Mouse (Mus musculus) heart, adult 2 months (tissue): Measurements from ENCODE around the gene Il17ra. TPM values are rescaled to one million over a fixed set of nuclear protein-coding genes. Genes with fewer than 3 reads are reported as not detected.

ENCODE experiments used
- DNase-seq, 2 experiments: peaks; one replicate each; pipeline ENCODE4 v3.0.0; 2021
- H3K27ac ChIP-seq: fragments of 200-600 bp; 2 replicates; pipeline ENCODE4 v1.8.1; 2022
- H3K27me3 ChIP-seq: fragments of 200-500 bp; 2 replicates; pipeline ENCODE4 v1.6.1; 2012; ENCODE audit warnings: mild to moderate bottlenecking, low read length, inconsistent platforms, mixed read lengths; ENCODE audit not compliant: control insufficient read depth, insufficient read depth
- H3K36me3 ChIP-seq: fragments of 200-500 bp; 2 replicates; pipeline ENCODE4 v1.6.1; 2012; ENCODE audit warnings: low read length, inconsistent platforms; ENCODE audit not compliant: control insufficient read depth, insufficient read depth
- H3K4me1 ChIP-seq: fragments of 200-500 bp; 2 replicates; pipeline ENCODE4 v1.6.1; 2011; ENCODE audit warnings: low read length; ENCODE audit not compliant: control insufficient read depth, insufficient read depth
- H3K4me3 ChIP-seq: fragments of 200-600 bp; 2 replicates; pipeline ENCODE4 v1.8.1; 2022
- H3K79me2 ChIP-seq: fragments of 200-500 bp; replicated peaks from 2 replicates; pipeline ENCODE4 v1.6.1; 2012; ENCODE audit warnings: mild to moderate bottlenecking, inconsistent platforms, low read length, moderate library complexity, mixed read lengths; ENCODE audit not compliant: control insufficient read depth, insufficient read depth
- H3K9ac ChIP-seq: fragments of 200-500 bp; 2 replicates; pipeline ENCODE4 v1.6.1; 2012; ENCODE audit warnings: low read depth, mild to moderate bottlenecking, control low read depth, inconsistent platforms, low read length, mixed read lengths
- CTCF ChIP-seq: fragments of 200-600 bp; IDR thresholded peaks from 2 replicates; pipeline ENCODE4 v1.8.1; 2022; ENCODE audit warnings: antibody characterized with exemption, mild to moderate bottlenecking, moderate library complexity
- EP300 ChIP-seq: fragments of 200-500 bp; IDR thresholded peaks from 2 replicates; pipeline ENCODE4 v1.6.1; 2011; ENCODE audit warnings: low read depth, low read length, control low read depth; ENCODE audit not compliant: insufficient read depth
- POLR2A ChIP-seq: fragments of 200-500 bp; IDR thresholded peaks from 2 replicates; pipeline ENCODE4 v1.6.1; 2011; ENCODE audit warnings: mild to moderate bottlenecking, low read depth, low read length, control low read depth; ENCODE audit not compliant: insufficient read depth
- WGBS: fragments of 180-500 bp; shearing (Covaris S2); methylation state at CpG from one replicate; pipeline ENCODE4 v1.1.7; 2018; 5-methylcytosine and 5-hydroxymethylcytosine counted together
- intact Hi-C: fragments of 180-260 bp; cut with DNase I; formaldehyde crosslinking; loops from one replicate; pipeline ENCODE4 v1.15.1; 2025
- polyA plus RNA-seq: library from polyadenylated mRNA; depleted of rRNA; stranded (reverse); fragments of >200 nt; gene quantifications from 2 replicates; pipeline ENCODE4 v1.2.3, GENCODE M21; 2012
- total RNA-seq, 2 experiments: library from RNA; stranded (reverse); gene quantifications; 2 replicates each; pipeline ENCODE4 v1.2.3; 2021

The Il17ra gene
- total and polyA plus RNA-seq, 3 experiments = 2.1 to 5.9 (median 2.4) TPM

- Histone ChIP-seq H3K79me2 (no peaks in the 10 kb centered on the region), H3K4me3 (no peak overlapping the region), H3K4me1 (no peaks in the 10 kb centered on the region; the same call in 1 of the 2 replicates), H3K36me3 (no peaks in the 10 kb centered on the region), H3K27ac (no peak overlapping the region), H3K27me3 (peaks cover 20% of the 10 kb centered on the region), H3K9ac (no peak overlapping the region)
- DNase-seq = no peak
- TF ChIP-seq EP300 = no peak
- no peak for TF ChIP-seq CTCF
- TF ChIP-seq POLR2A = no peak
- intact Hi-C loops = no loop called here
- 79% methylated on average over 7 of the region's 7 CpGs for WGBS
Observed at GRCm38 (mm10) chr6:120491064-120491463, 28.0 kb downstream of the Il17ra start.

DNA sequence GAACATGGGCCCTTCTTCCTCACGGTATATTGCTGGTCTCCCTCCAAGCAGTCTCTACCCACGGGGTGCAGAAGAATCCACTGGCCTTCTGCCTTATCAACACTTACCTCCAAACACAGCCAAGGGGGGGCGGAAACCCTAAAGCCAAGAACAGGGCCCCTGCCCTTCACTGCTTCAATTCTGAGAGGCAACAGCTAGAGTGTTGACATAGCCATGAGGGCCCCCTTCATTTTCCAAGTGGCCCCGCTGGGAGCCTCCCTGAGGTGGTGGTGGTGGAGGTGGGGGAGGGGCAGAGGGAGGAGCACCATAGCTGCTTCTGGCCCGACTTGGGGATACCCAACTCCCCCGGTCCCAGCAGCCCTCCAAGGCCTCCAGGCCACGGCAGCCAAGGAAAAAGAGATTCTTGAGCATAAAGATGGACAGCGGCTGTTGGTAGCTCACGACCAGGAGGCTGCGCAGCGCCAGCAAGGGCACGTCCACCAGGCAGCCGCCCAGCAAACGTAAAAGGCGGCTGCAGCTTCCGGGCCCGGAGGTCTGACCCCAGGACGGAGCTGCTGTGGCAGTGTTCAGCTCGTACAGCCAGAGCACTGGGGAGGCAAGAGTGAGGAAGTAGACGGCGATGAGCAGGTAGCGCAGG lies 28.9 kb downstream of the Il17ra start:
- intact Hi-C loops = no loop called here
- 15% methylated on average over 22 of the region's 22 CpGs for WGBS
- Histone ChIP-seq H3K79me2 (no peaks in the 10 kb centered on the region), H3K4me3 (no peak overlapping the region), H3K27ac (no peak overlapping the region), H3K36me3 (no peaks in the 10 kb centered on the region), H3K4me1 (no peaks in the 10 kb centered on the region; the same call in 1 of the 2 replicates), H3K27me3 (peaks cover 20% of the 10 kb centered on the region), H3K9ac (no peak overlapping the region)
- TF ChIP-seq EP300 (no peak), CTCF (no peak), POLR2A (no peak)
- no peak for DNase-seq

DNA sequence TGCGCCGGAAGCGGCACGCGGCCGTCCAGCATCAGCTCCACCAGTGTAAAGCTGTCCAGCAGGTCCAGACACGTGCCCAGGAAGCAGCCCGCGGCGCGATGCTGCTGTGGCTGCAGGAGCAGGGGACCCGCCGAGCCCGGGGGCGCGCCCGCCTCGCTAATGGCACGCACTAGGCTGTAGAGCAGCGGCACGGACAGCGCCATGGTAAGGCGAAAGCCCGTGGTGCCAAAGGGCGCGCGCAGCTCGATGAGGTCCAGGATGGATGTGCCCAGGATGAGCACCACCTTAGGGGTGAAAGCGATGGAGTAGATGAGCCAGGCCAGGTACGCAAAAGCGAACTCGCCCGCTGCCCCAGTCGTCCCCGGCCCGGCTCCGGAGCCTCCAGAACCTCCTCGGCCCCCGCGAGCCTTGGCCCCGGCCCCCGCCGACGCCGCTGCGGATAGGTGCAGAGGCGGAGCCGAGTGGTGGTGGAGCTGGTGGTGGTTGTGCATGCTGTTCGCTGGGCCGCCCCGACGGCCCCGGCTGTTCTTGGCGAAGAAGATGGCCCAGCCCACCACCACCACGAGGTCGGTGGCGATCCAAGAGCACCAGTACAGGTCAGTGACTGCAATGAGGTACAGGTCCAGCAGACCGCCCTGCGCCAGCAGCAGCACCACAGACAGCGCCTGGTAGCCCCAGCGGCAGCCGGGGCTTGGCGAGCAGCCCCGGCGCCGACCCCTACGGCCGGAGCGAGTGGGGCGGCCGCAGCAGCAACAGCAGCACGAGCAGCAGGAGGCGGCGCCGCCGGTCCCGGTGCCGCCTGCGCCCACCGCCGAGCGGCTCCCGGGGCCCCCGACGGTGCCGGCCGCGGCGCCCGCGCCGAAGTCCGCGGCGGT lies 29.7 kb downstream of the Il17ra start:
- Histone ChIP-seq H3K79me2 (no peaks in the 10 kb centered on the region), H3K36me3 (no peaks in the 10 kb centered on the region), H3K4me1 (no peaks in the 10 kb centered on the region; the same call in 1 of the 2 replicates), H3K4me3 (peak overlapping the region; percentile 41), H3K27me3 (peaks cover 20% of the 10 kb centered on the region), H3K27ac (no peak overlapping the region), H3K9ac (no peak overlapping the region)
- no peak for DNase-seq
- 2% methylated on average over 91 of the region's 95 CpGs for WGBS
- intact Hi-C loops = no loop called here
- no peak for TF ChIP-seq EP300
- TF ChIP-seq POLR2A = no peak
- TF ChIP-seq CTCF = no peak

- Histone ChIP-seq H3K27ac (no peak within 1 kb of the TSS), H3K36me3 (no peaks in the 10 kb centered on the region), H3K9ac (peak within 1 kb of the TSS; percentile 35), H3K4me1 (no peaks in the 10 kb centered on the region; the same call in 1 of the 2 replicates), H3K4me3 (peak within 1 kb of the TSS; percentile 41), H3K27me3 (peaks cover 20% of the 10 kb centered on the region), H3K79me2 (no peaks in the 10 kb centered on the region)
- peak in 1 of 2 experiments; percentile 48 for DNase-seq
- TF ChIP-seq EP300 (no peak), POLR2A (no peak), CTCF (no peak)
- 2% methylated on average over 76 of the region's 84 CpGs for WGBS
- intact Hi-C loops = no loop called here
Observed at GRCm38 (mm10) chr6:120493374-120494181, 30.5 kb downstream of the Il17ra start, which contains the start of gene Tmem121b. Tmem121b (minus strand) TSS chr6:120493807.

DNA sequence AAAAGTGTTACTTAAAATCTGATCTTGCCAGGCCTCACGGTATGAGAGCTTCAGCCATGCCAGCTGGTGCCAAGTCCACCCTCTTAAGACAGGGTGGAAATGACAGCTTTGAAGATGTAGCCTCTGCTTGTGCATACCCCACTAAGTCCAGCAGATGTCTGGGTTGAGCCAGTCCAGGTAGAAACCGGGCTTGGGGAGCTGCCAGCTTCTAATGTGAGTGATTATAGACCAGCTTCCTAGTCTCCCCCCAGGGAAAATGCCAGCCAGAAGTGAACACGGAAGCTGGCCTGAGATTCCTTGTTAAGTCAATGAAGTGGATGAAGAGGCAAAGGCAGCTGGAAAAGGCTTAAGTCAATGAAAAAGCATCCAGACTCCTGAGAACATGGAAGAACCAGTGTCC lies 33.5 kb downstream of the Il17ra start:
- no peak for TF ChIP-seq POLR2A
- no peak for TF ChIP-seq EP300
- no peak for TF ChIP-seq CTCF
- Histone ChIP-seq H3K9ac (no peak overlapping the region), H3K27me3 (peaks cover 20% of the 10 kb centered on the region), H3K36me3 (no peaks in the 10 kb centered on the region), H3K79me2 (no peaks in the 10 kb centered on the region), H3K4me3 (no peak overlapping the region), H3K4me1 (no peaks in the 10 kb centered on the region; the same call in 1 of the 2 replicates), H3K27ac (no peak overlapping the region)
- intact Hi-C loops = no loop called here
- no peak for DNase-seq
- WGBS = 51% methylated on average over 3 of the region's 3 CpGs
